Mouse (Mus musculus): ENCODE results near the gene Mettl9.

Gene Mettl9

GRCm38 (mm10) chr7:121093026-121093425, 58.8 kb downstream of the Mettl9 start:
- DNase-seq (ENCODE audit: low read depth in 1 of 2, low spot score in 2 of 2): no peak

- DNase-seq (ENCODE audit: low read depth in 1 of 2, low spot score in 2 of 2): no peak
These were observed 64.6 kb downstream of the Mettl9 start for GRCm38 (mm10) chr7:121098614-121099389.

GRCm38 (mm10) chr7:121107851-121108250, 73.6 kb downstream of the Mettl9 start:
- DNase-seq (ENCODE audit: low read depth in 1 of 2, low spot score in 2 of 2): no peak

- no peak for DNase-seq (ENCODE audit: low read depth in 1 of 2, low spot score in 2 of 2)
These were observed 77.1 kb downstream of the Mettl9 start for GRCm38 (mm10) chr7:121111321-121111720.

- no peak for DNase-seq (ENCODE audit: low read depth in 1 of 2, low spot score in 2 of 2)
These were observed 77.5 kb downstream of the Mettl9 start for GRCm38 (mm10) chr7:121111762-121112161.

GRCm38 (mm10) chr7:121120143-121120818, 86.0 kb downstream of the Mettl9 start:
- DNase-seq (ENCODE audit: low read depth in 1 of 2, low spot score in 2 of 2): peak; percentile 76 to 85
